Mouse (Mus musculus): Measurements from ENCODE around the gene Plac8. TPM values are rescaled to one million over a fixed set of nuclear protein-coding genes. Genes with fewer than 3 reads are reported as not detected.

Gene Plac8
- polyA plus RNA-seq (2015; fragmentation: Nextera tagmentation; extraction: Ambion mirVana): 0.27 and 0.56 TPM in 2 replicates

DNA sequence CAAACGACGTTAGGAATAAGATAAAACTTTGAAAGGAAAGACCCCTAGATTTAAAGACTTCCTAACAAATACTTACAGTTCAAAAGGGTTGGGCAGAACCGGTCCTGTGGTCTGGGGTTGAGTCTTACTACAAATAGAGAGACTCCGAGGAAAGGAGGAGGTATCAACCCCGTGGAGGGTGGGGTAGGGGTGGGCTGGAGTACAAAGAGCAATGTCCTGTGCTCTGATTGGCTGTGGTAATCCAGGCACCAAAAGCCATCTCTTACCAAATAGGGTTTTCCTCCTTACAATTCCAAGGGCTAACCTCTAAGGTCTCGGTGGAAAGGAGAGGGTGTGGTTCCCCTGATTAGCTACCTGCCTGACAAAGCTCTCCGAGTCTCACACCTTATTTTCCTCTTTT, at the start of gene Plac8:
Gene Plac8 (minus strand): TSS at position 177 of the 400 bp plus-strand sequence.
- ATAC-seq (replicated peaks): no peak
- 42% methylated on average over 7 of the region's 7 CpGs for WGBS
- no peak within 1 kb of the TSS for H3K4me3 ChIP-seq

DNA sequence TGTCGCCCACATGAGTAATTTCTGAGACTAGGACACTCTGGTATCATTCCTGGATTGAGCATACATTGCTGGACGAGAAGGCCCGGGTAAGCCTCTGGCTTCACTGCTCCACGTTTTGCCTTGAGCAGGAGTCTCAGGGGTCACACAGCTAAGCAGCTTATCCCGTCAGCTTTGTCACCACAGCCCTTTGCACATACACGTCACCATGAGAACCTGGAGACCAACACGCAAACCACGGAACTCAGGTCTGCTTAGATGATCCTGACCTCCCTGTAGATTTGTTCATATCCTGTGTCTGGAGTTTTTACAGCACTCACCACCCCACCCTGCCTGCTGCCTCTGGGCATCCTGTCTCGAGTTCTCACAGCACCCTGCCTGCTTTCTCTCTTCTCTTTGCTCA, 48.9 kb upstream of the Plac8 start:
- no peak overlapping the region for H3K27ac ChIP-seq (replicated peaks)
- ATAC-seq (replicated peaks): no peak
- no peak overlapping the region for H3K4me2 ChIP-seq (replicated peaks)
- H3K27me3 ChIP-seq: no peaks in the 10 kb centered on the region
- 74% methylated on average over 9 of the region's 9 CpGs for WGBS
- H3K4me1 ChIP-seq: no peaks in the 10 kb centered on the region
- H3K4me3 ChIP-seq: no peak overlapping the region
- no peaks in the 10 kb centered on the region for H3K9me3 ChIP-seq
- H3K9ac ChIP-seq (replicated peaks): no peak overlapping the region
- no peaks in the 10 kb centered on the region for H3K36me3 ChIP-seq

More for the DNA sequence above, at the start of gene Plac8:
- no peak within 1 kb of the TSS for H3K9ac ChIP-seq (replicated peaks)
- no peak within 1 kb of the TSS for H3K4me2 ChIP-seq (replicated peaks)
- H3K27ac ChIP-seq (replicated peaks): no peak within 1 kb of the TSS
- no peaks in the 10 kb centered on the region for H3K4me1 ChIP-seq
- no peaks in the 10 kb centered on the region for H3K36me3 ChIP-seq
- no peaks in the 10 kb centered on the region for H3K27me3 ChIP-seq
- H3K9me3 ChIP-seq: no peaks in the 10 kb centered on the region

DNA sequence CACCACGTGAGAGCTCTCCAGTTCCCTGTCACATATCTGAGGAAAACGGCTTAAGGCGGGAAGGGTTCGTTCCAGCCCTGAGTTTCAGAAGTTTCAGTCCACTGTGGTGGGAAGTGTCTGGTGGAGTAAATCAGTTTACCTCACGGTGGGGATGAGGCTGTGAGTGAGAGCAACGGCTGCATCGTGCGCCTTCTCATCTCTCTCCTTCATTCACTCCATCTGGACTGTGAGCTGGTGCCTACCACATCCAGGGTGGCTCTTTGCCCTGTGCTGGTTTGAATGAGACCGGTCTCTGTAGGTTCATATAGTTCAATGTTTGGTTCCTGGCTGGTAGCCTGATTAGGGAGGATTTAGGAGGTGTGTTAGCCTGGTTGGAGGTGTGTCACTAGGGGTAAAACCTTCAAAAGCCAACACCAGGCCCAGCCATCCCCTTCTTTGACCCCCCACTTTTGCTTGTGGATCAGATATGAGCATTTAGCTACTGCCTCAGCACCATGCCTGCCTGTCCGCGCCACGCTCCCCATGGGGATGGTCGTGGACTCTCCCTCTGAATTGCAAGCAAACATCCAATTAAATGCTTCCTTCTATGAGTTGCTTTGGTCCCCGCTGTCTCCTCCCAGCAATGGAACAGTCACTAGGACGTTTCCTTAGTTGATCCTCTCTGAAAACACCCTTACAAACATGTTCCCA, 47.7 kb upstream of the Plac8 start:
- Histone ChIP-seq H3K27me3 (no peaks in the 10 kb centered on the region), H3K9ac (replicated peaks) (no peak overlapping the region), H3K9me3 (no peaks in the 10 kb centered on the region), H3K4me3 (no peak overlapping the region), H3K27ac (replicated peaks) (no peak overlapping the region), H3K36me3 (no peaks in the 10 kb centered on the region), H3K4me1 (no peaks in the 10 kb centered on the region), H3K4me2 (replicated peaks) (no peak overlapping the region)
- no peak for ATAC-seq (replicated peaks)
- 93% methylated on average over 15 of the region's 15 CpGs for WGBS

DNA sequence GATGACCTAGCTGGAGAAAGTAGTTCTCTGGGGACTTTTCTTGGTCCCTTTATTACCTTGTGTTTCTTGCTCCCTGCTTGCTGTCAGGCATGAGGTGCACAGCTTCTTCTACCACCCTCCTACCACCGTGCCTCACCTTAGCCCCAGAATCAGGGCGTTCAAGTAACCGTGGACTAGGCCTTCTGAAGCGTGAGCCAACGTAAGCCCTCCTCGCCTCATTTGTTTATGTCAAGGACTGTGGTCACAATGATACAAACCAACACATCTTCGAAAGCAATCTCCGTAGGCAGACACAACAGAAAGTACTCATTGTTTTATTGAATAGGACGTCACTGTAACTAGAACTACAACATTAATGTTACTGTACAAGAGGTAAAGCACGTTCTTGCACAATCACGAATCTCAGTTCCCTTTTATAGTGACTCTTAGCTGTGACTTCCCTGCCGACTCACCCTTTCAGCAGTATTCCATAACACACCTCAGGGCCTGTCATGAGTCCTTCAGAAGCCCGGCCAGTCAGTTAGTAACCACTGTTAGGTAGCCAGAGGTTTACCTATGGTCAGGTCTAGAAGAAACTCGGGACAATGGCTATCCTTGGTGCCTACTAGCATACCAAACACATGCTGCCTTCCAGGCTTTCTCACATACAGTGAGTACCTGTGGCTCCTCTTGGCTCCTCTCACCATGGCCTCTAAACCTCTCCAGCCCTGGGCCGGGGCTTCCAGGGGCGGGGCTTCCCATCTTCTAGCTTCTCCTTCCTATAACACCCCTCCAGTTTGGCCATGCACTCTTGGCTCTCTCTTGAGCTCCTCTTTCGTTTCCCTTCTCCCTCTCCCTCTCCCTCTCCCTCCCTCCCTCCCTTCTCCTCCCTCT, 42.1 kb upstream of the Plac8 start:
- no peak overlapping the region for H3K4me2 ChIP-seq (replicated peaks)
- WGBS: 88% methylated on average over 17 of the region's 17 CpGs
- H3K36me3 ChIP-seq: no peaks in the 10 kb centered on the region
- no peaks in the 10 kb centered on the region for H3K4me1 ChIP-seq
- H3K9ac ChIP-seq (replicated peaks): no peak overlapping the region
- H3K9me3 ChIP-seq: no peaks in the 10 kb centered on the region
- no peaks in the 10 kb centered on the region for H3K27me3 ChIP-seq
- no peak overlapping the region for H3K27ac ChIP-seq (replicated peaks)
- no peak overlapping the region for H3K4me3 ChIP-seq
- ATAC-seq (replicated peaks): no peak

DNA sequence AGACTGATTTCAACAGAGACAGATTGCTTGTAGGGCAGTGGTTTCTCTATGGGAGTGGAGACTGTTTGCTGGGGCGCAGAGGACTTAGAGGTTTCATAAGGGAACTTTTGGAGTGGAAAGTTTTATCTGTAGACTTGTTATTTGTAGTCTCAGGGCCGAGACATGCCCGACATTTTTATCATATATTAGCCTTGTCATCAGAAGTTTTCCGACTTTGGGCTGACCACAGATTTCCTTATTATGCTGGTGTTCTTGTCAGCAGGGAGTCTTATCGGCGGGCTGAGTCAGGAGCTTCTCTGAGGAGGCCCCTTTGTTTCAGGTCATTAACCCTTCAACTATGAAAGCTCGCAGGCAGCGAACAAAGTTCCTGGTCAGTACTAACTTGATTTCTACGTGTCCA, 35.8 kb upstream of the Plac8 start:
- no peak overlapping the region for H3K4me3 ChIP-seq
- H3K27me3 ChIP-seq: no peaks in the 10 kb centered on the region
- no peaks in the 10 kb centered on the region for H3K9me3 ChIP-seq
- H3K27ac ChIP-seq (replicated peaks): no peak overlapping the region
- no peak overlapping the region for H3K9ac ChIP-seq (replicated peaks)
- WGBS: 86% methylated on average over 9 of the region's 9 CpGs
- H3K4me2 ChIP-seq (replicated peaks): no peak overlapping the region
- H3K36me3 ChIP-seq: no peaks in the 10 kb centered on the region
- no peak for ATAC-seq (replicated peaks)
- H3K4me1 ChIP-seq: no peaks in the 10 kb centered on the region

- WGBS: 83% methylated on average over 4 of the region's 4 CpGs
- ATAC-seq (replicated peaks): no peak
- no peaks in the 10 kb centered on the region for H3K36me3 ChIP-seq
These were observed 35.2 kb upstream of the Plac8 start for GRCm38 (mm10) chr5:100607090-100607762.

DNA sequence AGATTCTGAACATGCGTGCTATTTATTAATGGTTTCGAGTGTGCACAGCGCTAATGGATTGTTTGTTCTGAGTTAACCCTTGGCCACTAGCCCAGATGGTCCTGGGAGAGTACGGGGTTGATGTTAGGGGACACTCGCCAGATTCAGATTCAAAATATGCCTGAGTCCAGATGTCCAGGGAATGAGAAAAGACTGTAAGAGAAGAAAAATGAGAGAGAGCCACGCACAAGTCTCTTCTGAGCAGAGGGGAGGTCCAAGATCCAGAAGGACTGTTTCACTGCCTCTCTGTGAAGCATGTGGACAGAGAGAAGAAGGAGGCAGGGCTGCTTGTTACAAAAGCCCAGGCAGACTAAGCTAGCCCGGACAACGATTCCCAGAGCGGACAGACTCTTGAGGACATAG, 33.8 kb upstream of the Plac8 start:
- ATAC-seq (replicated peaks): no peak
- 68% methylated on average over 9 of the region's 9 CpGs for WGBS
- Histone ChIP-seq H3K4me2 (replicated peaks) (no peak overlapping the region), H3K9ac (replicated peaks) (no peak overlapping the region), H3K36me3 (no peaks in the 10 kb centered on the region), H3K4me3 (no peak overlapping the region), H3K27ac (replicated peaks) (no peak overlapping the region), H3K4me1 (no peaks in the 10 kb centered on the region), H3K9me3 (no peaks in the 10 kb centered on the region), H3K27me3 (no peaks in the 10 kb centered on the region)

More at GRCm38 (mm10) chr5:100607090-100607762, 35.2 kb upstream of the Plac8 start:
- H3K9ac ChIP-seq (replicated peaks): no peak overlapping the region
- no peaks in the 10 kb centered on the region for H3K9me3 ChIP-seq
- no peak overlapping the region for H3K4me2 ChIP-seq (replicated peaks)
- no peak overlapping the region for H3K4me3 ChIP-seq
- H3K27me3 ChIP-seq: no peaks in the 10 kb centered on the region
- no peaks in the 10 kb centered on the region for H3K4me1 ChIP-seq
- no peak overlapping the region for H3K27ac ChIP-seq (replicated peaks)

DNA sequence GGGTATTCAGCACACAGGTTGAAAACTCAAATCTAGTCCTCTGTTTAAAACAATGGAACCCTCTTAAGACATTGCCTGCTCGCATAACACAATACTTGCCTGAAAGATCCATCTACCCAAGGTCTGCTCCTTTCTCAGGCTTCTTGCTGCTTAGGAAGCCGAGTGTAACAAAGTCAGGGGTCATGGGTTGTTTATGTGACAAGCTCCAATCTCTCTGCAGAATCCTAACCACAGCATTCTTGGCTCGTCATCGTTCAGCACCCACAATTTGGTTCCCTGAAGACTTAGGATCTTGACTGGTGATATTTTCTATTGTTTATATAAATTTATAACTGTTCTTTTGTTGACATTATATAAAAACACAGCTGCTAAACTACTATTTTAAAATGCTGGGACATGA, 32.0 kb upstream of the Plac8 start:
- no peak for ATAC-seq (replicated peaks)
- 76% methylated on average over 4 of the region's 4 CpGs for WGBS

DNA sequence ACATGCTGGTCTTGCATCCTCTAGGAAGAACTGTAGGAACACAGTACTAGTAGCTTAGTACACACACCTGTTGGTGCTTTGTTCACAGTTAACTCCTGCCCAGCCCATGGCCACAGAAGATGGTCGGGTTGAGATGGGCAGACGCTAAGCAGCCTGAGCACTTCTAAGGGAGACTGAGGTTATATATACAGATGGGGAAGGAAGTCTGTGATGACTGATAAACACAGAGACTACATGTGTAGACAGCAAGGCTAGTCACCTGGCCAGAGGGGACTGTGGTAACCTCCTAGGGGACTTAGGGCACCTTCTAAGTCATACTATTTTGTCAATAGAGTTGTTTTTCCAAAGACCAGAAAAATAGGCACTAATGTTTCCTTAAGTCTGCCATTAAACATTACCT, 29.8 kb upstream of the Plac8 start:
- Histone ChIP-seq H3K36me3 (no peaks in the 10 kb centered on the region), H3K9me3 (no peaks in the 10 kb centered on the region), H3K4me3 (no peak overlapping the region), H3K27ac (replicated peaks) (no peak overlapping the region), H3K27me3 (no peaks in the 10 kb centered on the region), H3K9ac (replicated peaks) (no peak overlapping the region), H3K4me2 (replicated peaks) (no peak overlapping the region), H3K4me1 (no peaks in the 10 kb centered on the region)
- 93% methylated on average over 2 of the region's 2 CpGs for WGBS
- ATAC-seq (replicated peaks): no peak

More for the DNA sequence above, 32.0 kb upstream of the Plac8 start:
- Histone ChIP-seq H3K27ac (replicated peaks) (no peak overlapping the region), H3K4me2 (replicated peaks) (no peak overlapping the region), H3K4me3 (no peak overlapping the region), H3K4me1 (no peaks in the 10 kb centered on the region), H3K9ac (replicated peaks) (no peak overlapping the region), H3K27me3 (no peaks in the 10 kb centered on the region), H3K9me3 (no peaks in the 10 kb centered on the region), H3K36me3 (no peaks in the 10 kb centered on the region)

- Histone ChIP-seq H3K36me3 (no peaks in the 10 kb centered on the region), H3K27me3 (no peaks in the 10 kb centered on the region), H3K27ac (replicated peaks) (no peak overlapping the region), H3K4me1 (no peaks in the 10 kb centered on the region), H3K9me3 (no peaks in the 10 kb centered on the region), H3K4me3 (no peak overlapping the region), H3K9ac (replicated peaks) (no peak overlapping the region), H3K4me2 (replicated peaks) (no peak overlapping the region)
- 91% methylated on average over 9 of the region's 9 CpGs for WGBS
- ATAC-seq (replicated peaks): no peak
These were observed 27.0 kb upstream of the Plac8 start for GRCm38 (mm10) chr5:100598961-100599463.

DNA sequence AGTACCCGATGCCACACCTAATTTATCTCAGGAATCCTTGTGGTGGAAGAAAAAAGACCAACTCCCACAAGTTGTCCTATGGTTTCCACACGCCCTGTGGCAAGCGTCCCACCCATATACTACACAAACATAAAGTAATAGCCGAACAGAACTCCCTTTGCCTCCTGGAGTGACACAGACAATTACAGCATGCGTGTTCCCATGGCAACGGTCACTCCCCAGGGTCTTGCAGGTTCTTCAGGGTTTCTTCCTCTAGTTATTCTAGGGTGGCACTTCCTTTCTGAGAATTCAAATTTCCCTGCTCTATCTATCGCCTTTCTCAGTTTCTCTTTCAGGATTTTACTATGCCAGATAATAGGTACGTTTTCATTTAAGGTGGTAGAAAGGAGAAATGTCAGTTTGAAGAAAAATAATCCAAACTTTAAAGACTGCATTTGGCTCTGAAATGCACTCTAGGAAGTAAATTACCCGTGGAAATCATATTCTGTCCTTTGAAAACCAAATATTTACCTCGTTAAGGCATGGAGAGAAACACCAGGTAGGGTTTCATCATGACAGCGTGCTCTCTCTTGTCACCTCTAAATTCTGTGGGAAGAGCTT, 25.9 kb upstream of the Plac8 start:
- Histone ChIP-seq H3K9ac (replicated peaks) (no peak overlapping the region), H3K4me2 (replicated peaks) (no peak overlapping the region), H3K27ac (replicated peaks) (no peak overlapping the region), H3K4me3 (no peak overlapping the region), H3K36me3 (no peaks in the 10 kb centered on the region), H3K9me3 (no peaks in the 10 kb centered on the region), H3K27me3 (no peaks in the 10 kb centered on the region), H3K4me1 (no peaks in the 10 kb centered on the region)
- 67% methylated on average over 11 of the region's 11 CpGs for WGBS
- no peak for ATAC-seq (replicated peaks)

DNA sequence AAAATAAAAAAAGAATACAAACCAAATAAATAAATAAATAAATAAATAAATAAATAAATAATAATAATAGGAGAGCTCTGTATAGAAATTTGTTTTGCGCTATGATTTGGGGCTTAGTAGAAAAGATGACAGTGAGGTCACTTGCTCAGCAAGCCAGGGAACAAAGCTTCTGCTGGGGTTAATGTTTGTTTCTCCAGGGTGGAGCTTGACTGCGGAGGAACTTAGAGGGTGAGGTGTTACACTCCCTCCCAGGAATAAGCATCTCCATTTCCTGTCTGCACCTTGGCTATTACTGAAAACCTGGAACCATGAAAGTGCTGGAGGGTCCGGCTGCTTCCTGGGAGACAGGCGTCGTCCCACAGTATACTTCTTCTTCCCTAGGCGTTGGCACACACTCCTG, 24.0 kb upstream of the Plac8 start:
- Histone ChIP-seq H3K9me3 (no peaks in the 10 kb centered on the region), H3K4me1 (no peaks in the 10 kb centered on the region), H3K4me3 (no peak overlapping the region), H3K36me3 (no peaks in the 10 kb centered on the region), H3K27ac (replicated peaks) (no peak overlapping the region), H3K9ac (replicated peaks) (no peak overlapping the region), H3K27me3 (no peaks in the 10 kb centered on the region), H3K4me2 (replicated peaks) (no peak overlapping the region)
- 89% methylated on average over 6 of the region's 6 CpGs for WGBS
- no peak for ATAC-seq (replicated peaks)

Data from forebrain, embryonic 15.5 days (tissue).